Mouse (Mus musculus): Measurements from ENCODE around the gene Znhit2. TPM values are rescaled to one million over a fixed set of nuclear protein-coding genes. Genes with fewer than 3 reads are reported as not detected.
"Not testable (repeated sequence)": the region's sequence is repeated elsewhere in the genome, so short reads cannot be mapped to it uniquely, and the experiment has no call there.

Gene Znhit2
- polyA plus RNA-seq, 1 experiment: 742 TPM

- H3K27ac ChIP-seq (ENCODE audit: control insufficient read depth, insufficient read depth, low read depth, low read length): no peak overlapping the region
- H3K36me3 ChIP-seq (ENCODE audit: control insufficient read depth, insufficient read depth, low read length): no peaks in the 10 kb centered on the region
- H3K4me3 ChIP-seq (ENCODE audit: control insufficient read depth, low read depth, low read length): no peak overlapping the region
- TF ChIP-seq CTCF (IDR thresholded peaks at IDR 0.05; ENCODE audit: control insufficient read depth, insufficient read depth, insufficient replicate concordance, low read depth, low read length): no peak
- TF ChIP-seq POLR2A (IDR thresholded peaks at IDR 0.05; ENCODE audit: control insufficient read depth, low read depth, low read length): no peak
- no peaks in the 10 kb centered on the region for H3K27me3 ChIP-seq (ENCODE audit: control insufficient read depth, insufficient read depth, low read length)
- no peaks in the 10 kb centered on the region for H3K4me1 ChIP-seq (ENCODE audit: control insufficient read depth, insufficient read depth, low read length)
Observed at GRCm38 (mm10) chr19:6037695-6038094, 23.3 kb upstream of the Znhit2 start.

GRCm38 (mm10) chr19:6038326-6038725 is 22.7 kb upstream of the Znhit2 start:
- H3K36me3 ChIP-seq (ENCODE audit: control insufficient read depth, insufficient read depth, low read length): no peaks in the 10 kb centered on the region
- no peaks in the 10 kb centered on the region for H3K4me1 ChIP-seq (ENCODE audit: control insufficient read depth, insufficient read depth, low read length)
- H3K4me3 ChIP-seq (ENCODE audit: control insufficient read depth, low read depth, low read length): no peak overlapping the region
- TF ChIP-seq CTCF (IDR thresholded peaks at IDR 0.05; ENCODE audit: control insufficient read depth, insufficient read depth, insufficient replicate concordance, low read depth, low read length) (no peak), POLR2A (IDR thresholded peaks at IDR 0.05; ENCODE audit: control insufficient read depth, low read depth, low read length) (no peak)
- H3K27ac ChIP-seq (ENCODE audit: control insufficient read depth, insufficient read depth, low read depth, low read length): no peak overlapping the region
- H3K27me3 ChIP-seq (ENCODE audit: control insufficient read depth, insufficient read depth, low read length): no peaks in the 10 kb centered on the region

DNA sequence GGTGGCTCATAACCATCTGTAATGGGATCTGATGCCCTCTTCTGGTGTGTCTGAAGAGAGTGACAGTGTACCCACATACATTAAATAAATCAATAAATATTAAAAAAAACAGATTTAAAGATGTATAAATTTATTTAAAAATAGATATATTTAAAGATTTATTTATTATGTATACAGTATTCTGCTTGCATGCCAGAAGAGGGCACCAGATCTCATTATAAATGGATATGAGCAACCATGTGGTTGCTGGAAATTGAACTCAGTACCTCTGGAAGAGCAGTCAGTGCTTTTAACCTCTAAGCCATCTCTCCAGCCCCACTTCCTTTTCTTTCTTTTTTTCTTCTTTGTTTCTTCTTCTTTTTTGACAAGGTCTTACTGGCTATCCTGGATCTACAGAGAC is 21.0 kb upstream of the Znhit2 start:
- TF ChIP-seq CTCF (IDR thresholded peaks at IDR 0.05; ENCODE audit: control insufficient read depth, insufficient read depth, insufficient replicate concordance, low read depth, low read length): no peak
- TF ChIP-seq POLR2A (IDR thresholded peaks at IDR 0.05; ENCODE audit: control insufficient read depth, low read depth, low read length): no peak
- Histone ChIP-seq H3K4me1 (ENCODE audit: control insufficient read depth, insufficient read depth, low read length) (no peaks in the 10 kb centered on the region), H3K4me3 (ENCODE audit: control insufficient read depth, low read depth, low read length) (no peak overlapping the region), H3K27me3 (ENCODE audit: control insufficient read depth, insufficient read depth, low read length) (no peaks in the 10 kb centered on the region), H3K36me3 (ENCODE audit: control insufficient read depth, insufficient read depth, low read length) (no peaks in the 10 kb centered on the region), H3K27ac (ENCODE audit: control insufficient read depth, insufficient read depth, low read depth, low read length) (no peak overlapping the region)

GRCm38 (mm10) chr19:6042293-6042692 is 18.7 kb upstream of the Znhit2 start:
- no peak overlapping the region for H3K27ac ChIP-seq (ENCODE audit: control insufficient read depth, insufficient read depth, low read depth, low read length)
- TF ChIP-seq POLR2A (IDR thresholded peaks at IDR 0.05; ENCODE audit: control insufficient read depth, low read depth, low read length) (no peak), CTCF (IDR thresholded peaks at IDR 0.05; ENCODE audit: control insufficient read depth, insufficient read depth, insufficient replicate concordance, low read depth, low read length) (no peak)
- H3K27me3 ChIP-seq (ENCODE audit: control insufficient read depth, insufficient read depth, low read length): no peaks in the 10 kb centered on the region
- no peaks in the 10 kb centered on the region for H3K36me3 ChIP-seq (ENCODE audit: control insufficient read depth, insufficient read depth, low read length)
- peaks cover 3% of the 10 kb centered on the region; the same call in 1 of the 2 replicates for H3K4me1 ChIP-seq (ENCODE audit: control insufficient read depth, insufficient read depth, low read length)
- H3K4me3 ChIP-seq (ENCODE audit: control insufficient read depth, low read depth, low read length): no peak overlapping the region

DNA sequence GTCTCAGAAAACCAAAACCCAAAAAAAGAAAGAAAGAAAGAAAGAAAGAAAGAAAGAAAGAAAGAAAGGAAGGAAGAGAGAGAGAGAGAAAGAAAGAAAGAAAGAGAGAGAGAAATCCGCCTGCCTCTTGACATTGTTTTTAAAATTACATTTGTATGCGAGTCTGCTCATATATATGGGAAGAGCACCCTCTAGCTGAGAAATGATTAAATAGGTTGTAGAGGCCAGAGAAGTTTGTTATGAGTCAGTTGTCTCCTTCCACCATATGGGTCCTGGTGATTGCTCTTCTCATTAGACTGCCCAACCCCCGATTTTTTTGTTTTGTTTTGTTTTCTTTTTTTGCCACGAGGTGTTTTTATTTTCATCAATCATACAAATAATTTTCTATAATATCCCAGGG is 16.9 kb upstream of the Znhit2 start:
- not testable (repeated sequence) for H3K36me3 ChIP-seq (ENCODE audit: control insufficient read depth, insufficient read depth, low read length); H3K27ac ChIP-seq (ENCODE audit: control insufficient read depth, insufficient read depth, low read depth, low read length); H3K4me1 ChIP-seq (ENCODE audit: control insufficient read depth, insufficient read depth, low read length); H3K27me3 ChIP-seq (ENCODE audit: control insufficient read depth, insufficient read depth, low read length); H3K4me3 ChIP-seq (ENCODE audit: control insufficient read depth, low read depth, low read length)

- TF ChIP-seq POLR2A (IDR thresholded peaks at IDR 0.05; ENCODE audit: control insufficient read depth, low read depth, low read length) (no peak; the same call in 1 of the 2 replicates), CTCF (IDR thresholded peaks at IDR 0.05; ENCODE audit: control insufficient read depth, insufficient read depth, insufficient replicate concordance, low read depth, low read length) (no peak)
- Histone ChIP-seq H3K36me3 (ENCODE audit: control insufficient read depth, insufficient read depth, low read length) (0 out of 2 replicates have a peak, but pooled peaks cover 2% of the 10 kb centered on the region), H3K27me3 (ENCODE audit: control insufficient read depth, insufficient read depth, low read length) (no peaks in the 10 kb centered on the region), H3K4me3 (ENCODE audit: control insufficient read depth, low read depth, low read length) (peak overlapping the region; percentile 88), H3K27ac (ENCODE audit: control insufficient read depth, insufficient read depth, low read depth, low read length) (peak overlapping the region; percentile 91), H3K4me1 (ENCODE audit: control insufficient read depth, insufficient read depth, low read length) (peaks cover 5% of the 10 kb centered on the region)
Observed at GRCm38 (mm10) chr19:6045366-6046293, 15.4 kb upstream of the Znhit2 start.

DNA sequence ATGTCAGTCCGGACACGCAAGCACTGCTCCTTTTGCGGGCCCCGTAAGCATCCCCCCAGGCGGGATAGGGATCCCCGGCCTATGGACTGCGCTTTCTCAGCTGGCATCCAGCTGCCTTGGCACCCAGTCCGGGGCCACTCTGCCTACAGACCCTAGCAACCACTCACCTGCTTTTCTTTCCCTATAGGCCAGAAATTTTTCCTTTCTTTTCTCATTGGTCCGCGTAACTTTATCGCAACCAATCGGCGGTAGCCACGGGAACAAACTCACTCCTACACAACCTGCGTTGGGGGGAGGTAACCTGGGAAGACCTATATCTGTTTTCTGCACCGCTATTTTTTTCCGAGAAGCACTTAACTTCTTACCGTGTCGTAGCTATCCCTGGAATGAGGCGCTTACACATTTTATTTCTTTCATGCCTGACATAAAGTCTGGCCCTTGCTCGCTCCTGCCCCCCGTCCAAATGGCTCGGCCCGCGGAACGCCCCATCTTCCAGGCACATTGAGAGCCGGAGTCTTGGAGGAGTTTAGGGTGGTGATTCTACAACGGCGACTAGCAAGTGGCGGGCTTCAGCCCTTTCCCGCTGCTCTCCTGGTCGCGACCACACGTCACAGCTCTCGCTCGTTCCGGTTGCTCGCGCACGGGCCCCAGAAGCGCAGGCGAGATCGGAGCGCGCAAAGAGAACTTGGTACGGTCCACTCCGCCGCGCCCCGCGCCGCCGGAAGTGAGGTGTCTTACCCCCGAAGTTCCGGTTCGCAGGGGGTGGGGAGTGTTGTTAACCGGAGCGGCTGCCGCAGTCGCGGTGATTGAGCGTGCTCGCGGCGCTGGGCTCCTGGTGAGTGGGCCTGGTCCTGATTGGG is 14.5 kb upstream of the Znhit2 start, which contains the start of gene Syvn1:
TSS of gene Syvn1 (plus strand) at position 283 of the 860 bp plus-strand sequence.
- H3K36me3 ChIP-seq (ENCODE audit: control insufficient read depth, insufficient read depth, low read length): peaks cover 2% of the 10 kb centered on the region; the same call in 1 of the 2 replicates
- H3K4me3 ChIP-seq (ENCODE audit: control insufficient read depth, low read depth, low read length): peak within 1 kb of the TSS; percentile 88
- H3K4me1 ChIP-seq (ENCODE audit: control insufficient read depth, insufficient read depth, low read length): peaks cover 5% of the 10 kb centered on the region
- H3K27me3 ChIP-seq (ENCODE audit: control insufficient read depth, insufficient read depth, low read length): no peaks in the 10 kb centered on the region
- TF ChIP-seq POLR2A (IDR thresholded peaks at IDR 0.05; ENCODE audit: control insufficient read depth, low read depth, low read length): peak; percentile 95
- TF ChIP-seq CTCF (IDR thresholded peaks at IDR 0.05; ENCODE audit: control insufficient read depth, insufficient read depth, insufficient replicate concordance, low read depth, low read length): no peak
- peak within 1 kb of the TSS; percentile 91 for H3K27ac ChIP-seq (ENCODE audit: control insufficient read depth, insufficient read depth, low read depth, low read length)

All from testis, adult 2 months (tissue).